Mouse (Mus musculus): ENCODE data around the gene Ppfia4.

DNA sequence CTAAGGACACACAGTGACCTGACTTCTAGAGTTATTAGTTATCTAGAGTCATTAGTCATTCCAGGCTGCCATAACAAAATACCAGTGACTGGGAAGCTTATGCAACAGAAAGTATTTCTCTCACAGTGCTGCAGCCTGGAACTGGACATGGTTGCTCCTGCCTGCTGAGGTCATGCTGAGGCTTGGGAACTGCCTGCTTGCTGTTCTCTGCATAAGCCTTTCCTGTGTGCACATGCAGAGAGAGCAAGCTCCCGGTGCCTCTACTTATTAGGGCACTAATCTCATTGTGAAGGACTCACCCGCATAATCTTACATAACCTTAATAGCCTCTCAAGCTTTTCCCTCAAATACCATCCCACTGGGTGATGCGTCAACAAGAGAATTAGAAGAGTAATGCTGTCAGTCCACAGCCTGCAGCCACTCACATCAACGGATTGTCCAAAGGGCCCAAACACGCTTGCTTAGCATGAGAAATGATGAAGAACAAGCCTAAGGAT, 59.9 kb downstream of the Ppfia4 start:
- no peak for TF ChIP-seq CTCF (IDR thresholded peaks at IDR 0.05; ENCODE audit: extremely low read depth, insufficient read length, insufficient replicate concordance, low read depth, low read length)
- TF ChIP-seq POLR2A (IDR thresholded peaks at IDR 0.05; ENCODE audit: low read depth, low read length) = no peak

Data from small intestine, adult 2 months (tissue).